Mouse (Mus musculus) liver, adult 2 months (tissue): ENCODE data around the gene Myh1. TPM values are rescaled to one million over a fixed set of nuclear protein-coding genes. Genes with fewer than 3 reads are reported as not detected.

Experiments used
- DNase-seq: peaks from one replicate; pipeline ENCODE4 v3.0.0-alpha.2; 2011; ENCODE audit warnings: low read depth, low spot score; ENCODE audit errors: extremely low read depth
- H3K27ac ChIP-seq: fragments of 200-500 bp; replicated peaks from 2 replicates; pipeline ENCODE4 v1.5.1; 2012; ENCODE audit warnings: low read depth, mild to moderate bottlenecking, control low read depth, inconsistent platforms, low read length; ENCODE audit not compliant: insufficient read depth
- H3K27me3 ChIP-seq: fragments of 200-500 bp; 2 replicates; pipeline ENCODE4 v1.6.1; 2012; ENCODE audit warnings: mild to moderate bottlenecking, moderate library complexity, low read length, inconsistent platforms; ENCODE audit not compliant: control insufficient read depth, insufficient read depth
- H3K36me3 ChIP-seq: fragments of 200-500 bp; 2 replicates; pipeline ENCODE4 v1.6.1; 2012; ENCODE audit warnings: low read length, inconsistent platforms; ENCODE audit not compliant: control insufficient read depth, insufficient read depth
- H3K4me1 ChIP-seq: fragments of 200-500 bp; 2 replicates; pipeline ENCODE4 v1.6.1; 2011; ENCODE audit warnings: low read length; ENCODE audit not compliant: control insufficient read depth, insufficient read depth
- H3K4me3 ChIP-seq: fragments of 200-500 bp; 2 replicates; pipeline ENCODE4 v1.5.1; 2011; ENCODE audit warnings: low read depth, mild to moderate bottlenecking, control low read depth, low read length, moderate library complexity; ENCODE audit not compliant: insufficient read depth
- H3K79me2 ChIP-seq: fragments of 200-500 bp; 2 replicates; pipeline ENCODE4 v1.6.1; 2012; ENCODE audit warnings: inconsistent platforms, mild to moderate bottlenecking, low read length, moderate library complexity; ENCODE audit not compliant: control insufficient read depth, insufficient read depth
- H3K9ac ChIP-seq: fragments of 200-500 bp; 2 replicates; pipeline ENCODE4 v1.6.1; 2012; ENCODE audit warnings: low read depth, mild to moderate bottlenecking, control low read depth, inconsistent platforms, low read length
- CTCF ChIP-seq: fragments of 200-500 bp; IDR thresholded peaks from 2 replicates; pipeline ENCODE4 v1.5.1; 2011; ENCODE audit warnings: low read depth, low read length, control low read depth
- POLR2A ChIP-seq: fragments of 200-500 bp; IDR thresholded peaks from 2 replicates; pipeline ENCODE4 v1.6.1; 2011; ENCODE audit warnings: low read length, control low read depth; ENCODE audit not compliant: insufficient read depth; ENCODE audit errors: extremely low read depth
- WGBS: fragments of 180-500 bp; shearing (Covaris S2); methylation state at CpG from one replicate; pipeline ENCODE4 v1.1.7; 2018; 5-methylcytosine and 5-hydroxymethylcytosine counted together
- polyA plus RNA-seq: library from polyadenylated mRNA; depleted of rRNA; stranded (reverse); fragments of >200 nt; gene quantifications from 2 replicates; pipeline ENCODE4 v1.2.3, GENCODE M21; 2012; rRNA removed
- total RNA-seq: library from RNA; depleted of rRNA; stranded (reverse); fragments of >200 nt; gene quantifications from 2 replicates; pipeline ENCODE4 v1.2.3, GENCODE M21; 2014; rRNA removed

Myh1 gene
- total RNA-seq (3.2 TPM in 1 of 2 replicates, not detected in the other), polyA plus RNA-seq (not detected in 2 replicates)

GRCm38 (mm10) chr11:67199752-67200151 lies at the start of gene Myh1:
Gene Myh1, plus strand, starts transcription at chr11:67200052.
- H3K27me3 ChIP-seq, result no peaks in the 10 kb centered on the region; the same call in 1 of the 2 replicates
- H3K4me1 ChIP-seq, result no peaks in the 10 kb centered on the region
- no peak for DNase-seq
- H3K4me3 ChIP-seq, result no peak within 1 kb of the TSS
- H3K79me2 ChIP-seq, result no peaks in the 10 kb centered on the region
- WGBS, result 78% methylated on average over 4 of the region's 4 CpGs
- no peak within 1 kb of the TSS for H3K27ac ChIP-seq
- H3K36me3 ChIP-seq, result no peaks in the 10 kb centered on the region
- TF ChIP-seq CTCF (no peak), POLR2A (no peak)
- H3K9ac ChIP-seq, result no peak within 1 kb of the TSS

GRCm38 (mm10) chr11:67150237-67150636 lies 49.6 kb upstream of the Myh1 start:
- Histone ChIP-seq H3K27me3 (no peaks in the 10 kb centered on the region), H3K36me3 (no peaks in the 10 kb centered on the region), H3K9ac (no peak overlapping the region), H3K79me2 (no peaks in the 10 kb centered on the region), H3K27ac (no peak overlapping the region), H3K4me3 (no peak overlapping the region), H3K4me1 (no peaks in the 10 kb centered on the region)
- 83% methylated on average over 2 of the region's 2 CpGs for WGBS
- DNase-seq, result no peak
- TF ChIP-seq POLR2A, result no peak

GRCm38 (mm10) chr11:67151159-67151558 lies 48.7 kb upstream of the Myh1 start:
- no peak overlapping the region for H3K9ac ChIP-seq
- H3K27me3 ChIP-seq, result no peaks in the 10 kb centered on the region
- DNase-seq, result no peak
- H3K36me3 ChIP-seq, result no peaks in the 10 kb centered on the region
- no peaks in the 10 kb centered on the region for H3K4me1 ChIP-seq
- no peak overlapping the region for H3K4me3 ChIP-seq
- TF ChIP-seq CTCF (no peak), POLR2A (no peak)
- WGBS, result 77% methylated on average over 3 of the region's 3 CpGs
- no peaks in the 10 kb centered on the region for H3K79me2 ChIP-seq
- no peak overlapping the region for H3K27ac ChIP-seq

- no peak overlapping the region for H3K27ac ChIP-seq
- no peak overlapping the region for H3K4me3 ChIP-seq
- 77% methylated on average over 16 of the region's 16 CpGs for WGBS
- H3K9ac ChIP-seq, result no peak overlapping the region
- H3K27me3 ChIP-seq, result no peaks in the 10 kb centered on the region
- TF ChIP-seq CTCF (no peak), POLR2A (no peak)
- H3K36me3 ChIP-seq, result no peaks in the 10 kb centered on the region
- H3K4me1 ChIP-seq, result no peaks in the 10 kb centered on the region
- DNase-seq, result peak; percentile 48
- no peaks in the 10 kb centered on the region for H3K79me2 ChIP-seq
Observed at GRCm38 (mm10) chr11:67151651-67152630, 47.9 kb upstream of the Myh1 start.

GRCm38 (mm10) chr11:67153123-67153522 lies 46.7 kb upstream of the Myh1 start:
- Histone ChIP-seq H3K36me3 (no peaks in the 10 kb centered on the region), H3K4me3 (no peak overlapping the region), H3K4me1 (no peaks in the 10 kb centered on the region), H3K27ac (no peak overlapping the region), H3K9ac (no peak overlapping the region), H3K79me2 (no peaks in the 10 kb centered on the region), H3K27me3 (no peaks in the 10 kb centered on the region)
- 36% methylated on average over 1 of the region's 1 CpGs for WGBS
- no peak for DNase-seq
- TF ChIP-seq POLR2A (no peak), CTCF (no peak)

- Histone ChIP-seq H3K79me2 (no peaks in the 10 kb centered on the region), H3K4me3 (no peak overlapping the region), H3K36me3 (no peaks in the 10 kb centered on the region), H3K4me1 (no peaks in the 10 kb centered on the region), H3K27me3 (no peaks in the 10 kb centered on the region), H3K27ac (no peak overlapping the region), H3K9ac (no peak overlapping the region)
- TF ChIP-seq CTCF (no peak), POLR2A (no peak)
- DNase-seq, result no peak
- 77% methylated on average over 1 of the region's 1 CpGs for WGBS
Observed at GRCm38 (mm10) chr11:67153843-67154242, 46.0 kb upstream of the Myh1 start.
